10 mouse cellular contexts compared by ENCODE assay signal in the genomic region with DNA sequence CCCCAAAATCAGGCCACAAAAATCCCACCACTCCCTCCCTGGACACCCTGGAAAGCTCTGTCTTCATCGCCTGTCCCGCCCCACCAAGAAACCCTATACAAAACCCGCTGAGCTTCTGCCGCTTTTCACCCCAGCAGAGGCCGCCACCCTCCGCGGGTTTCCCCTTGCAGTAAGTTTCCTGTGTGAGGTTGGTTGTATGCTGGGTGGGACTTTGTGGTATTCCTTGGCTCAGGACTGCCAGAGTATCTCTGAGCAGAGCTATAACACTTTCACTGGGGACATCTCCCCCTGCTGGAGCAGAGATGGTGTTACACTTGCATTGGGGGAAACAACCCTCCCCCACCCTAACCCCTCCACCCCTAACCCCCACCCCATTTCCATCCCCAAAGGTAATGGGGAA. TPM values are rescaled to one million over a fixed set of nuclear protein-coding genes. Genes with fewer than 3 reads are reported as not detected.
A peak's percentile ranks its signal among the peaks of the same experiment; 100 is the strongest.
DNase-seq lines count a peak whose midpoint lies in the region; ATAC-seq and TF ChIP-seq lines count a peak whose summit lies in the region.
"Had no signal": no experiment of that assay in that cellular context is flagged by ENCODE, and none has a peak within 500 bp of the region (broad histone marks: within the 10 kb centered on the region; RNA-seq: fewer than 3 reads in every experiment).

No protein-coding gene starts in this region.

- no peaks in the 10 kb centered on the region for H3K36me3 ChIP-seq in hindbrain, postnatal 0 days (ENCODE audit: insufficient read depth, low read length)
- no peaks in the 10 kb centered on the region for H3K36me3 ChIP-seq in hindbrain, embryonic 16.5 days (ENCODE audit: control insufficient read depth, insufficient read depth, low read length)
- no peaks in the 10 kb centered on the region for H3K36me3 ChIP-seq in ES-Bruce4 (ENCODE audit: control insufficient read depth, insufficient read depth, low read length, poor library complexity, severe bottlenecking)
- H3K36me3 ChIP-seq in embryonic facial prominence, embryonic 11.5 days (replicated peaks; ENCODE audit: control insufficient read depth, insufficient read depth, low read depth, low read length) = no peaks in the 10 kb centered on the region
- H3K36me3 ChIP-seq in kidney, embryonic 16.5 days (ENCODE audit: insufficient read depth, low read length) = no peaks in the 10 kb centered on the region
- H3K36me3 ChIP-seq in heart, embryonic 10.5 days = no peaks in the 10 kb centered on the region
- H3K36me3 ChIP-seq: embryonic facial prominence, embryonic 12.5 days; stomach, embryonic 15.5 days had no signal

- no peaks in the 10 kb centered on the region for H3K27me3 ChIP-seq in hindbrain, postnatal 0 days (ENCODE audit: insufficient read depth, low read length)
- H3K27me3 ChIP-seq in hindbrain, embryonic 16.5 days (replicated peaks; ENCODE audit: control insufficient read depth, insufficient read depth, low read length) = no peaks in the 10 kb centered on the region
- no peaks in the 10 kb centered on the region for H3K27me3 ChIP-seq in ES-Bruce4 (ENCODE audit: control insufficient read depth, insufficient read depth, low read length, poor library complexity, severe bottlenecking)
- H3K27me3 ChIP-seq in embryonic facial prominence, embryonic 11.5 days (ENCODE audit: control insufficient read depth, insufficient read depth, low read length) = no peaks in the 10 kb centered on the region
- no peaks in the 10 kb centered on the region for H3K27me3 ChIP-seq in kidney, embryonic 16.5 days (ENCODE audit: insufficient read depth, low read length)
- no peaks in the 10 kb centered on the region for H3K27me3 ChIP-seq in heart, embryonic 10.5 days (ENCODE audit: insufficient read depth, poor library complexity, severe bottlenecking)
- H3K27me3 ChIP-seq: embryonic facial prominence, embryonic 12.5 days; stomach, embryonic 15.5 days had no signal

- H3K4me2 ChIP-seq in hindbrain, postnatal 0 days (ENCODE audit: low read depth, low read length) = no peak overlapping the region
- H3K4me2 ChIP-seq in hindbrain, embryonic 16.5 days (ENCODE audit: low read length) = no peak overlapping the region
- H3K4me2 ChIP-seq in embryonic facial prominence, embryonic 11.5 days (ENCODE audit: low read depth, low read length) = no peak overlapping the region
- H3K4me2 ChIP-seq in kidney, embryonic 16.5 days (replicated peaks; ENCODE audit: low read depth, low read length) = no peak overlapping the region
- H3K4me2 ChIP-seq: embryonic facial prominence, embryonic 12.5 days; stomach, embryonic 15.5 days had no signal

- TF ChIP-seq CTCF in hindbrain, postnatal 0 days (IDR thresholded peaks at IDR 0.05; ENCODE audit: low read depth) = peak; percentile 49
- TF ChIP-seq CTCF in ES-Bruce4 (IDR thresholded peaks at IDR 0.05; ENCODE audit: low read depth, low read length) = peak; percentile 45

- H3K9ac ChIP-seq in hindbrain, postnatal 0 days (replicated peaks; ENCODE audit: low read length) = no peak overlapping the region
- H3K9ac ChIP-seq in hindbrain, embryonic 16.5 days (ENCODE audit: low read depth, low read length) = no peak overlapping the region
- H3K9ac ChIP-seq in ES-Bruce4 (ENCODE audit: low read depth, poor library complexity, severe bottlenecking) = peak overlapping the region; percentile 60; the same call in 1 of the 2 replicates
- H3K9ac ChIP-seq in embryonic facial prominence, embryonic 11.5 days (replicated peaks; ENCODE audit: low read length) = no peak overlapping the region
- no peak overlapping the region for H3K9ac ChIP-seq in kidney, embryonic 16.5 days (replicated peaks; ENCODE audit: low read length)
- H3K9ac ChIP-seq: embryonic facial prominence, embryonic 12.5 days; stomach, embryonic 15.5 days had no signal

- WGBS in hindbrain, postnatal 0 days = 48% methylated on average over 7 of the region's 7 CpGs
- 39% methylated on average over 7 of the region's 7 CpGs for WGBS in hindbrain, embryonic 16.5 days
- 29% methylated on average over 7 of the region's 7 CpGs for WGBS in embryonic facial prominence, embryonic 11.5 days
- 41% methylated on average over 7 of the region's 7 CpGs for WGBS in kidney, embryonic 16.5 days
- WGBS in heart, embryonic 10.5 days = 29% methylated on average over 7 of the region's 7 CpGs

- no peak for TF ChIP-seq POLR2A in ES-Bruce4 (IDR thresholded peaks at IDR 0.05; ENCODE audit: insufficient read depth, low read length)

- no peak overlapping the region for H3K4me3 ChIP-seq in hindbrain, postnatal 0 days (ENCODE audit: low read length)
- no peak overlapping the region for H3K4me3 ChIP-seq in hindbrain, embryonic 16.5 days (ENCODE audit: low read length)
- no peak overlapping the region for H3K4me3 ChIP-seq in ES-Bruce4 (ENCODE audit: low read depth, low read length)
- H3K4me3 ChIP-seq in embryonic facial prominence, embryonic 11.5 days (ENCODE audit: low read depth, low read length) = no peak overlapping the region
- H3K4me3 ChIP-seq in kidney, embryonic 16.5 days (ENCODE audit: low read length) = no peak overlapping the region
- H3K4me3 ChIP-seq in heart, embryonic 10.5 days = no peak overlapping the region
- H3K4me3 ChIP-seq: embryonic facial prominence, embryonic 12.5 days; stomach, embryonic 15.5 days had no signal

- H3K9me3 ChIP-seq in hindbrain, postnatal 0 days (ENCODE audit: low read length) = no peaks in the 10 kb centered on the region
- no peaks in the 10 kb centered on the region for H3K9me3 ChIP-seq in hindbrain, embryonic 16.5 days (ENCODE audit: control insufficient read depth, low read length)
- no peaks in the 10 kb centered on the region for H3K9me3 ChIP-seq in ES-Bruce4 (replicated peaks; ENCODE audit: control insufficient read depth, insufficient read depth, low read length, poor library complexity, severe bottlenecking)
- H3K9me3 ChIP-seq in embryonic facial prominence, embryonic 11.5 days (replicated peaks; ENCODE audit: control insufficient read depth, low read length) = no peaks in the 10 kb centered on the region
- peaks cover 5% of the 10 kb centered on the region for H3K9me3 ChIP-seq in kidney, embryonic 16.5 days (ENCODE audit: low read length)
- H3K9me3 ChIP-seq in heart, embryonic 10.5 days = peaks cover 6% of the 10 kb centered on the region; the same call in 1 of the 2 replicates
- H3K9me3 ChIP-seq: embryonic facial prominence, embryonic 12.5 days; stomach, embryonic 15.5 days had no signal

- ATAC-seq in hindbrain, postnatal 0 days = no peak
- no peak for ATAC-seq in hindbrain, embryonic 16.5 days
- ATAC-seq in embryonic facial prominence, embryonic 11.5 days (replicated peaks; ENCODE audit: insufficient number of reproducible peaks, low FRiP score, low TSS enrichment, low read depth) = no peak
- ATAC-seq in kidney, embryonic 16.5 days (ENCODE audit: low FRiP score, low TSS enrichment) = no peak

- no peak for TF ChIP-seq EP300 in ES-Bruce4 (IDR thresholded peaks at IDR 0.05; ENCODE audit: insufficient read depth, low read depth, low read length)

- DNase-seq in hindbrain, postnatal 0 days (ENCODE audit: low spot score) = peak; percentile 31
- peak; percentile 31 for DNase-seq in embryonic facial prominence, embryonic 11.5 days (ENCODE audit: low spot score)
- peak; percentile 33 to 50 for DNase-seq in spleen, adult 18-20 months
- no peak for DNase-seq in heart, embryonic 10.5 days (ENCODE audit: low spot score)
- no peak for DNase-seq in cerebellum, adult 11 months

- H3K27ac ChIP-seq in hindbrain, postnatal 0 days = no peak overlapping the region
- no peak overlapping the region for H3K27ac ChIP-seq in hindbrain, embryonic 16.5 days (ENCODE audit: low read depth, low read length)
- H3K27ac ChIP-seq in ES-Bruce4 (ENCODE audit: insufficient read depth, low read length) = no peak overlapping the region
- H3K27ac ChIP-seq in embryonic facial prominence, embryonic 11.5 days (replicated peaks; ENCODE audit: low read depth, low read length) = no peak overlapping the region
- no peak overlapping the region for H3K27ac ChIP-seq in kidney, embryonic 16.5 days (ENCODE audit: low read length)
- no peak overlapping the region for H3K27ac ChIP-seq in heart, embryonic 10.5 days
- H3K27ac ChIP-seq: embryonic facial prominence, embryonic 12.5 days; stomach, embryonic 15.5 days had no signal

- no peaks in the 10 kb centered on the region for H3K4me1 ChIP-seq in hindbrain, postnatal 0 days (ENCODE audit: insufficient read depth, low read length)
- peaks cover 10% of the 10 kb centered on the region for H3K4me1 ChIP-seq in hindbrain, embryonic 16.5 days (ENCODE audit: control insufficient read depth, insufficient read depth, low read depth, low read length)
- peaks cover 2% of the 10 kb centered on the region for H3K4me1 ChIP-seq in ES-Bruce4 (ENCODE audit: control insufficient read depth, insufficient read depth, low read length)
- H3K4me1 ChIP-seq in embryonic facial prominence, embryonic 11.5 days (ENCODE audit: control insufficient read depth, insufficient read depth, low read length) = no peaks in the 10 kb centered on the region
- peaks cover 14% of the 10 kb centered on the region for H3K4me1 ChIP-seq in kidney, embryonic 16.5 days (ENCODE audit: insufficient read depth, low read length)
- peaks cover 17% of the 10 kb centered on the region for H3K4me1 ChIP-seq in heart, embryonic 10.5 days

RNA-seq across cellular contexts. Expression of a gene that starts 1.5 kb away (rescaled TPM):
- 5.4 and 5.5 TPM in 2 replicates for total RNA-seq in hindbrain, postnatal 0 days (2014; rRNA removed)
- 3.9 and 4.4 TPM in 2 replicates for polyA plus RNA-seq in hindbrain, postnatal 0 days (2015; fragmentation: Nextera tagmentation; extraction: Ambion mirVana)
- 3.8 and 5.9 TPM in 2 replicates for polyA plus RNA-seq in hindbrain, embryonic 16.5 days (2015; fragmentation: Nextera tagmentation; extraction: Ambion mirVana)
- 75.7 and 80.1 TPM in 2 replicates for polyA plus RNA-seq in ES-Bruce4 (2011; ENCODE audit: insufficient read depth, insufficient read length, low read depth, missing spikeins)
- 47.6 and 48.1 TPM in 2 replicates for polyA plus RNA-seq in embryonic facial prominence, embryonic 11.5 days (2014; fragmentation: Nextera tagmentation; extraction: Ambion mirVana)
- 28.0 and 31.1 TPM in 2 replicates for polyA plus RNA-seq in kidney, embryonic 16.5 days (2015; fragmentation: Nextera tagmentation; extraction: Ambion mirVana)
- 23.6 and 29.5 TPM in 2 replicates for polyA plus RNA-seq in heart, embryonic 10.5 days (2016; fragmentation: Nextera tagmentation; extraction: Ambion mirVana)

RNA-seq across cellular contexts. Expression of a gene that starts 26.4 kb away (rescaled TPM):
- 26.6 and 33.8 TPM in 2 replicates for total RNA-seq in hindbrain, postnatal 0 days (2014; rRNA removed)
- 24.4 and 27.0 TPM in 2 replicates for polyA plus RNA-seq in hindbrain, postnatal 0 days (2015; fragmentation: Nextera tagmentation; extraction: Ambion mirVana)
- 18.2 and 19.6 TPM in 2 replicates for polyA plus RNA-seq in hindbrain, embryonic 16.5 days (2015; fragmentation: Nextera tagmentation; extraction: Ambion mirVana)
- polyA plus RNA-seq in ES-Bruce4 (2011; ENCODE audit: insufficient read depth, insufficient read length, low read depth, missing spikeins) = 2.1 and 2.3 TPM in 2 replicates
- 7.9 and 8.7 TPM in 2 replicates for polyA plus RNA-seq in embryonic facial prominence, embryonic 11.5 days (2014; fragmentation: Nextera tagmentation; extraction: Ambion mirVana)
- polyA plus RNA-seq in kidney, embryonic 16.5 days (2015; fragmentation: Nextera tagmentation; extraction: Ambion mirVana) = 6.2 and 6.5 TPM in 2 replicates
- polyA plus RNA-seq in heart, embryonic 10.5 days (2016; fragmentation: Nextera tagmentation; extraction: Ambion mirVana) = 3.2 and 6.6 TPM in 2 replicates

RNA-seq across cellular contexts. Expression of a gene that starts 44.6 kb away (rescaled TPM):
- total RNA-seq in hindbrain, postnatal 0 days (2014; rRNA removed) = 9.0 and 13.2 TPM in 2 replicates
- 5.8 and 7.3 TPM in 2 replicates for polyA plus RNA-seq in hindbrain, postnatal 0 days (2015; fragmentation: Nextera tagmentation; extraction: Ambion mirVana)
- 4.3 and 4.6 TPM in 2 replicates for polyA plus RNA-seq in hindbrain, embryonic 16.5 days (2015; fragmentation: Nextera tagmentation; extraction: Ambion mirVana)
- 7.6 and 10.0 TPM in 2 replicates for polyA plus RNA-seq in ES-Bruce4 (2011; ENCODE audit: insufficient read depth, insufficient read length, low read depth, missing spikeins)
- polyA plus RNA-seq in embryonic facial prominence, embryonic 11.5 days (2014; fragmentation: Nextera tagmentation; extraction: Ambion mirVana) = 5.1 and 5.3 TPM in 2 replicates
- polyA plus RNA-seq in kidney, embryonic 16.5 days (2015; fragmentation: Nextera tagmentation; extraction: Ambion mirVana) = 3.7 and 4.7 TPM in 2 replicates
- 1.6 and 4.0 TPM in 2 replicates for polyA plus RNA-seq in heart, embryonic 10.5 days (2016; fragmentation: Nextera tagmentation; extraction: Ambion mirVana)

RNA-seq across cellular contexts. Expression of a gene that starts 59.9 kb away (rescaled TPM):
- total RNA-seq in hindbrain, postnatal 0 days (2014; rRNA removed) = 69.2 and 78.5 TPM in 2 replicates
- polyA plus RNA-seq in hindbrain, postnatal 0 days (2015; fragmentation: Nextera tagmentation; extraction: Ambion mirVana) = 10.8 and 13.3 TPM in 2 replicates
- polyA plus RNA-seq in hindbrain, embryonic 16.5 days (2015; fragmentation: Nextera tagmentation; extraction: Ambion mirVana) = 17.4 and 23.1 TPM in 2 replicates
- 1.2 and 1.4 TPM in 2 replicates for polyA plus RNA-seq in ES-Bruce4 (2011; ENCODE audit: insufficient read depth, insufficient read length, low read depth, missing spikeins)
- polyA plus RNA-seq in embryonic facial prominence, embryonic 11.5 days (2014; fragmentation: Nextera tagmentation; extraction: Ambion mirVana) = 2.1 TPM in 2 replicates
- 6.2 and 6.4 TPM in 2 replicates for polyA plus RNA-seq in kidney, embryonic 16.5 days (2015; fragmentation: Nextera tagmentation; extraction: Ambion mirVana)
- 0.21 and 0.87 TPM in 2 replicates for polyA plus RNA-seq in heart, embryonic 10.5 days (2016; fragmentation: Nextera tagmentation; extraction: Ambion mirVana)

Comparison
In these comparisons a context has a peak if more than half of its experiments do, and no peak if none do; other contexts are left out.
1. DNase-seq: peak in hindbrain, postnatal 0 days (single experiment), embryonic facial prominence, embryonic 11.5 days (single experiment) and spleen, adult 18-20 months (2 of 2); none in heart, embryonic 10.5 days (single experiment) and cerebellum, adult 11 months (single experiment).